9 mouse cellular contexts compared by ENCODE assay signal in genomic region chr3:138000724-138001069, GRCm38 (mm10). TPM values are rescaled to one million over a fixed set of nuclear protein-coding genes. Genes with fewer than 3 reads are reported as not detected.
DNase-seq lines count a peak whose midpoint lies in the region; ATAC-seq and TF ChIP-seq lines count a peak whose summit lies in the region.
"Had no signal": no experiment of that assay in that cellular context is flagged by ENCODE, and none has a peak within 500 bp of the region (broad histone marks: within the 10 kb centered on the region; RNA-seq: fewer than 3 reads in every experiment).

No protein-coding gene starts in this region.

- peak; percentile 45; the same call in 1 of the 2 replicates for TF ChIP-seq POLR2A in CH12.LX (IDR thresholded peaks at IDR 0.05; ENCODE audit: low read depth, low read length)

- peak overlapping the region; percentile 74 for H3K27ac ChIP-seq in CH12.LX (ENCODE audit: insufficient read depth, low read depth)
- H3K27ac ChIP-seq in hindbrain, embryonic 14.5 days: no peak overlapping the region
- H3K27ac ChIP-seq: embryonic facial prominence, embryonic 15.5 days; hindbrain, postnatal 0 days had no signal

- dilution Hi-C loops in CH12.LX (cut with MboI; ENCODE audit: extremely low pct_ligation_motif_present, extremely low pct_unique_long_range_greater_than_20kb, low sequenced_read_pairs): no loop called here

- no peaks in the 10 kb centered on the region for H3K27me3 ChIP-seq in CH12.LX (replicated peaks)
- H3K27me3 ChIP-seq in hindbrain, embryonic 14.5 days (ENCODE audit: control insufficient read depth, insufficient read depth, low read length): no peaks in the 10 kb centered on the region
- H3K27me3 ChIP-seq: embryonic facial prominence, embryonic 15.5 days had no signal

- peak overlapping the region in 2 of 3 experiments; percentile 31 to 41 for H3K4me3 ChIP-seq in CH12.LX (replicated peaks in 1 of 3; ENCODE audit: low read depth in 2 of 3, low read length in 2 of 3, poor library complexity in 1 of 3)
- no peak overlapping the region for H3K4me3 ChIP-seq in hindbrain, embryonic 14.5 days (replicated peaks; ENCODE audit: low read length)
- H3K4me3 ChIP-seq: embryonic facial prominence, embryonic 15.5 days had no signal

- H3K79me2 ChIP-seq in CH12.LX (replicated peaks; ENCODE audit: control insufficient read depth, extremely low read depth, insufficient read depth, poor library complexity, severe bottlenecking): 0 out of 2 replicates have a peak, but pooled peaks cover 3% of the 10 kb centered on the region

- TF ChIP-seq EP300 in CH12.LX (IDR thresholded peaks at IDR 0.05; ENCODE audit: low read length): peak; percentile 3

- no peak for TF ChIP-seq RAD21 in CH12.LX (IDR thresholded peaks at IDR 0.05; ENCODE audit: low read depth, low read length)

- H3K36me3 ChIP-seq in CH12.LX (replicated peaks in 1 of 2; ENCODE audit: control insufficient read depth in 1 of 2, insufficient read depth in 1 of 2, low read length in 1 of 2): no peaks in the 10 kb centered on the region
- H3K36me3 ChIP-seq in hindbrain, embryonic 14.5 days (replicated peaks; ENCODE audit: control insufficient read depth, insufficient read depth): no peaks in the 10 kb centered on the region
- H3K36me3 ChIP-seq: embryonic facial prominence, embryonic 15.5 days had no signal

- TF ChIP-seq CTCF in CH12.LX (conservative IDR thresholded peaks at IDR 0.05 in 1 of 2, IDR thresholded peaks at IDR 0.05 in 1 of 2; ENCODE audit: low read depth in 2 of 2, low read length in 2 of 2): no peak

- ATAC-seq in hindbrain, embryonic 14.5 days (ENCODE audit: low FRiP score): no peak
- ATAC-seq: hindbrain, postnatal 0 days had no signal

- H3K9me3 ChIP-seq in CH12.LX (replicated peaks; ENCODE audit: low read length): peaks cover 7% of the 10 kb centered on the region
- 0 out of 2 replicates have a peak, but pooled peaks cover 4% of the 10 kb centered on the region for H3K9me3 ChIP-seq in hindbrain, embryonic 14.5 days (ENCODE audit: control insufficient read depth, low read length)
- H3K9me3 ChIP-seq: embryonic facial prominence, embryonic 15.5 days had no signal

- no peak for DNase-seq in CH12.LX (ENCODE audit: extremely low read depth)
- peak; percentile 34 to 40 for DNase-seq in adrenal gland, adult 18-20 months (ENCODE audit: low spot score in 2 of 2)
- peak; percentile 38 to 48 for DNase-seq in heart, adult 9 months (ENCODE audit: low spot score in 2 of 2)
- peak; percentile 57 for DNase-seq in kidney, postnatal 10 days
- DNase-seq in c-Kit-positive CD71-positive TER-119-positive erythroid progenitor cells, embryonic 14.5 days (ENCODE audit: low spot score): no peak
- DNase-seq in hindbrain, embryonic 14.5 days (ENCODE audit: low spot score): no peak
- DNase-seq in spleen, postnatal 10 days (ENCODE audit: low spot score in 2 of 2): no peak

- in situ Hi-C loops in CH12.LX (cut with MboI; ENCODE audit: low pct_ligation_motif_present, low pct_unique_long_range_greater_than_20kb, low sequenced_read_pairs): loop anchor here (5.0 kb wide), 1 partner anchor 67 kb away; the partner anchor contains the start of genes 1110002E22Rik and Gm5105

- peak overlapping the region; percentile 96 for H3K4me2 ChIP-seq in CH12.LX (ENCODE audit: insufficient read depth, low read depth, poor library complexity, severe bottlenecking)
- H3K4me2 ChIP-seq in hindbrain, embryonic 14.5 days (replicated peaks): no peak overlapping the region
- H3K4me2 ChIP-seq: embryonic facial prominence, embryonic 15.5 days had no signal

- peaks cover 25 to 75% of the 10 kb centered on the region in 2 experiments for H3K4me1 ChIP-seq in CH12.LX (ENCODE audit: control insufficient read depth in 1 of 2, insufficient read depth in 2 of 2)
- no peaks in the 10 kb centered on the region for H3K4me1 ChIP-seq in hindbrain, embryonic 14.5 days (replicated peaks; ENCODE audit: control insufficient read depth, insufficient read depth, low read length)

- H3K9ac ChIP-seq in CH12.LX (ENCODE audit: insufficient read depth, low read depth): peak overlapping the region; percentile 63
- no peak overlapping the region for H3K9ac ChIP-seq in hindbrain, embryonic 14.5 days
- H3K9ac ChIP-seq: embryonic facial prominence, embryonic 15.5 days had no signal

- 77% methylated on average over 4 of the region's 4 CpGs for WGBS in hindbrain, embryonic 14.5 days

TF ChIP-seq in CH12.LX, 34 proteins besides CTCF, POLR2A, EP300 and RAD21:
- TF ChIP-seq CHD1 (IDR thresholded peaks at IDR 0.05; ENCODE audit: low read depth, low read length) (no peak), ELF1 (IDR thresholded peaks at IDR 0.05; ENCODE audit: low read depth, low read length) (no peak), MAX (IDR thresholded peaks at IDR 0.05; ENCODE audit: low read length) (no peak), MYC (IDR thresholded peaks at IDR 0.05; ENCODE audit: low read depth, low read length) (peak; percentile 72), ZMIZ1 (IDR thresholded peaks at IDR 0.05; ENCODE audit: low read depth, low read length) (no peak), BHLHE40 (IDR thresholded peaks at IDR 0.05; ENCODE audit: low read depth, low read length) (peak; percentile 70), IRF4 (IDR thresholded peaks at IDR 0.05; ENCODE audit: low read depth, low read length) (peak; percentile 36), MEF2A (IDR thresholded peaks at IDR 0.05; ENCODE audit: borderline replicate concordance, low read depth, low read length) (peak; percentile 64; the same call in 1 of the 2 replicates), POLR2AphosphoS2 (IDR thresholded peaks at IDR 0.05; ENCODE audit: low read depth, low read length) (no peak)

RNA-seq across cellular contexts. Expression of gene Dapp1, which starts 19.4 kb away (rescaled TPM):
- total RNA-seq in CH12.LX (2012; rRNA removed): 55.5 and 63.6 TPM in 2 replicates
- 53.5 and 66.4 TPM in 2 replicates for total RNA-seq in CH12.LX (2014; rRNA removed)
- 62.8 and 81.7 TPM in 2 replicates for polyA plus RNA-seq in CH12.LX (2012; ENCODE audit: insufficient read length, low read depth)
- total RNA-seq in adrenal gland, adult 18-20 months (2021): 1 to 10 TPM; 2.9 to 4.5 TPM
- 2.8 and 3.0 TPM in 2 replicates for polyA plus RNA-seq in hindbrain, embryonic 14.5 days (2014; fragmentation: Nextera tagmentation; extraction: Ambion mirVana)

Comparison
In these comparisons a context has a peak if more than half of its experiments do, and no peak if none do; other contexts are left out.
1. DNase-seq: peak in adrenal gland, adult 18-20 months (2 of 2), heart, adult 9 months (2 of 2) and kidney, postnatal 10 days (single experiment); none in CH12.LX (single experiment), c-Kit-positive CD71-positive TER-119-positive erythroid progenitor cells, embryonic 14.5 days (single experiment), hindbrain, embryonic 14.5 days (single experiment) and spleen, postnatal 10 days (0 of 2).
2. RNA of gene Dapp1, which starts 19.4 kb away (total RNA-seq): 53.5 to 66.4 TPM in CH12.LX; 2.9 to 4.5 TPM in adrenal gland, adult 18-20 months; every median in the first group is over 4 times any median in the second.